Mouse (Mus musculus) c-Kit-positive CD71-positive TER-119-negative erythroid progenitor cells, embryonic 14.5 days (primary cell): ENCODE data around the gene Bsn.
A peak's percentile ranks its signal among the peaks of the same experiment; 100 is the strongest.

ENCODE experiments used
- DNase-seq: peaks from one replicate; pipeline ENCODE4 v3.0.0-alpha.2; 2013; ENCODE audit warnings: low read depth

The Bsn gene

GRCm38 (mm10) chr9:108053665-108054225 is 136.4 kb downstream of the Bsn start:
- no peak for DNase-seq

DNA sequence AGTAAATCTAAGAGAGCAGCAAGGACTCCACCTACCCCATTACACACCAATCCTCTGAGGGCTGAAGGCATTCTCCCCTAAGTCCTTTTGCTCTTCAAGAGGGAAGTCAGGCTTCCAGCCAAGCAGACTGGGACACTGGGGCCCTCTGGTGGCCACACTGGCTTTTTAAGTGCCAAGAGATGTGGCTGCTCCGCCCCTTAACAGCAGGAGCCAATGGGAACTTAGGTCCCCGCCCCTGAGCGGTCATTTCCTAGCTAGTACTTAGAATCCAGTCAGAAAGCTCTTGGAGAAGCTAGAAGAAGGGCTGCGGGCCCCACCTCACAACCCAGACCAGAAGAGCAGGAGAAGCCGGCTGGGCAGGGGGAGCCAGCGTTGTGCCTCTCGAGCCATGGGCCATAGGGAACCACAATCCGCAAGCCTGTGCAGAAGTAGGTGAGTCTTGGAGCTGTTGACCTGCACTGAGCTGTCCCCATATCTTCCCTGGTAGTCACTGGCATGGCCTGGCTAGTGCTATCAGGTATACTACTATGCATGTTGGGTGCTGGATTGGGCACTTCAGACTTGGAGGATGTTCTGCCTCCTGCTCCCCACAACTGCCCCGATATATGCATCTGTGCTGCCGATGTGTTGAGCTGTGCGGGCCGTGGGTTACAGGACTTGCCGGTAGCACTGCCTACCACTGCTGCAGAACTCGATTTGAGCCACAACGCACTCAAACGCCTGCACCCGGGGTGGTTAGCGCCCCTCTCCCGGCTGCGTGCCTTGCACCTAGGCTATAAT is 137.1 kb downstream of the Bsn start, which contains the start of gene Amigo3:
Amigo3 (plus strand) TSS at position 275 of the 780 bp plus-strand sequence.
- peak; percentile 99 for DNase-seq

GRCm38 (mm10) chr9:108052411-108052810 is 137.8 kb downstream of the Bsn start:
- no peak for DNase-seq

- DNase-seq = no peak
Measured at GRCm38 (mm10) chr9:108051931-108052220, 138.3 kb downstream of the Bsn start.

DNA sequence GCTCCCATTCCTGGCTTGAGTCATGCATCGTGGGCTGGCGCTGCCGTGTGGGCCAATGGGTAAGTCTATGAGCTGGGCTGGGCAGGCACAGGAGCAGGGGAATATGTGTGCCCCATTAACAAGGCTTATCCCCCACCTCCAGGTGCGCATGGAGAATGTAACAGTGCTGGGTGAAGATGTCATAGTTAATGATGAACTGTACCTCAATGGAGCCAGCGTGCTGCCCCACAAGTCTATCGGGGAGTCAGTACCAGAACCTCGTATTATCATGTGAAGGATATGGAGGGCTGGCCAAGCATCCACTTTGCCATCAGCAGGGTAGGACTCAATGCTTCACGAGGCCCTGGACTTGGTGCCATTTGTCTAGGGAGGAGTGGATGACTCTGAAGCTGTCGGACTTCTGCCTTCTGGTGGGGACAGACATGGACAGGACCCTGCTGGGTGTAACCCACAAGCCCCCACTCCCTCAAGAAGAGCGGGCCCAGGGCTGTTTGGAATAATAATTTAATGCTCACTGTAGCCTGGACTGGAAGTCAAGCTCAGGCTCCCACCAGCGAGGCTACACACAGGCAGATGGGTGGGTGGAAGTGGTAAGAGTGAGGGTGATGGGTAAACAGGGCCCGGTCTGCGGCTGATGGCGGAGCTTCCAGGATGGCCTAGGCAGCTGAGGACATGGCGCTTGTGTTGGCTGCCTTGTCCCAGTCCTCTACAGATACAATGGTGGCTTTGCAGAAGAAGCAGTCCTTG is 138.8 kb downstream of the Bsn start:
- no peak for DNase-seq

GRCm38 (mm10) chr9:108049561-108050251 is 140.5 kb downstream of the Bsn start:
- no peak for DNase-seq

GRCm38 (mm10) chr9:108049016-108049455 is 141.1 kb downstream of the Bsn start, which contains the start of gene Gmppb:
Gene Gmppb (plus strand): TSS chr9:108049242.
- DNase-seq = peak; percentile 96

GRCm38 (mm10) chr9:108048566-108048955 is 141.6 kb downstream of the Bsn start:
- no peak for DNase-seq

DNA sequence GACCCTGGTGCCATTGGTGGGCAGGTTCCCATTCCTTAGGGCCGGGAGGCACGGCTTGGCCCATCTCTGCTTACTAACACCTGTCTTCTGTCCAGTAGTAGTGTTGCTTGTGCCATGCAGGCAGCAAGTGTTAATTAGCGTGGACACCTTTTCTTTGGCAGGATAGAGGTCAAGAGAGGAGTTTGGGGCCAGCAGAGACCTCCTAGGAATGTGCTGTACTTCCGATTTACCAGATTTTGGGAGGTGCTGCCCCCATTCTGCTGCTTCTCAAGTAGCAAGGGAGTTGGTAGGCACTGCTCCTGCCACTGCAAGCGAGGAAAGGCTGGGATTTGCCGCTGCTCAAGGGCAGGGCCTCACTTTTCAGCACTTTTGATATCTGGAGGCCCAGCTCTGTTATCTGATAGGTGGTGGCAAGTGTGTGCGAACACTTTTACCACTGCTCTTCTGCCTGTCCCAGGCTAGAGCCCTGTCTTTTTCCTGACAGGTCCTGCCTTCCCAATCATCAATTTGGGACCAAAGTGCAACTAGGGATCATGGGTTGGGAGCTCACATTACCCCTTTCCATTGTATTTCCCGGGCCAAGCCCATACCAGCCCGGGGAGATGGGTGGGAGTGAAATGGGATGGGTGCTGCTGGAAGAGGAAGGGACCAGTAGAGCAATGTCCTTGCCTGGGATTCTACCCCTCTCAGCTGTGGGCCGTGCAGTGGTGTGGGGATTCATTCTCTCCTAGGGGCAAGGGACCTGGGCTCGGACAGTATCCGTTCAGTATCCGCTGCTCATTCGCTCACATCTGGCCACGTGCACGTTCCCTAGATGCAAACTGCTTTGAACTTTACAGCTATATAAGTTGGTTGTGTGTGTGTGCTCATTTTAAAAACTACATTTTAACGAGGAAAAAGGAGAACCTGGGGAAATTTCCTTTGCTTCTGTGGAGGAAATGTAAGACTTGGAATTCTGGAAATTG is 142.3 kb downstream of the Bsn start:
- DNase-seq = peak; percentile 57

- no peak for DNase-seq
Measured at GRCm38 (mm10) chr9:108046582-108046981, 143.6 kb downstream of the Bsn start.
